Mouse (Mus musculus) ES-Bruce4 (cell line): Measurements from ENCODE around the gene Rnls. TPM values are rescaled to one million over a fixed set of nuclear protein-coding genes. Genes with fewer than 3 reads are reported as not detected.
A peak's percentile ranks its signal among the peaks of the same experiment; 100 is the strongest.

Source experiments
- H3K27ac ChIP-seq: 2 replicates; pipeline ENCODE4 v1.5.1; 2012; ENCODE audit warnings: low read length, inconsistent platforms; ENCODE audit not compliant: insufficient read depth
- H3K27me3 ChIP-seq: 2 replicates; pipeline ENCODE4 v1.6.1; 2012; ENCODE audit warnings: mild to moderate bottlenecking, low read length, inconsistent platforms; ENCODE audit not compliant: control insufficient read depth, poor library complexity, insufficient read depth, severe bottlenecking
- H3K36me3 ChIP-seq: 2 replicates; pipeline ENCODE4 v1.6.1; 2012; ENCODE audit warnings: inconsistent platforms, mild to moderate bottlenecking, low read length, moderate library complexity; ENCODE audit not compliant: control insufficient read depth, poor library complexity, insufficient read depth, severe bottlenecking
- H3K4me1 ChIP-seq: one replicate; pipeline ENCODE4 v1.8.1; 2011; ENCODE audit warnings: low read length; ENCODE audit not compliant: control insufficient read depth, insufficient read depth
- H3K4me3 ChIP-seq: 2 replicates; pipeline ENCODE4 v1.5.1; 2011; ENCODE audit warnings: low read depth, mild to moderate bottlenecking, low read length
- H3K9ac ChIP-seq: 2 replicates; pipeline ENCODE4 v1.6.1; 2012; ENCODE audit warnings: low read depth, mild to moderate bottlenecking, inconsistent platforms; ENCODE audit not compliant: poor library complexity, severe bottlenecking
- H3K9me3 ChIP-seq: replicated peaks from 2 replicates; pipeline ENCODE4 v1.6.1; 2012; ENCODE audit warnings: mild to moderate bottlenecking, low read length, inconsistent platforms; ENCODE audit not compliant: control insufficient read depth, poor library complexity, insufficient read depth, severe bottlenecking
- CTCF ChIP-seq: IDR thresholded peaks from one replicate; pipeline ENCODE4 v1.8.1; 2011; ENCODE audit warnings: low read depth, low read length
- EP300 ChIP-seq: IDR thresholded peaks from 2 replicates; pipeline ENCODE4 v1.6.1; 2011; ENCODE audit warnings: low read depth, low read length; ENCODE audit not compliant: insufficient read depth
- POLR2A ChIP-seq: IDR thresholded peaks from one replicate; pipeline ENCODE4 v1.8.1; 2011; ENCODE audit warnings: low read length; ENCODE audit not compliant: insufficient read depth
- polyA plus RNA-seq: library from polyadenylated mRNA; stranded (reverse); fragments of >200 nt; gene quantifications from 2 replicates; pipeline ENCODE4 v1.2.4, GENCODE M21; 2011; ENCODE audit warnings: low read depth; ENCODE audit not compliant: missing spikeins, insufficient read depth, insufficient read length

Gene Rnls
- polyA plus RNA-seq, 1 experiment = 0.43 TPM

- Histone ChIP-seq H3K27me3 (no peaks in the 10 kb centered on the region), H3K4me1 (no peaks in the 10 kb centered on the region), H3K9ac (no peak overlapping the region), H3K36me3 (no peaks in the 10 kb centered on the region), H3K4me3 (no peak overlapping the region), H3K27ac (no peak overlapping the region), H3K9me3 (no peaks in the 10 kb centered on the region)
- TF ChIP-seq EP300 (no peak), CTCF (no peak), POLR2A (no peak)
Observed at GRCm38 (mm10) chr19:33270231-33270630, 121.9 kb downstream of the Rnls start.

- no peak overlapping the region for H3K9ac ChIP-seq
- H3K27me3 ChIP-seq = no peaks in the 10 kb centered on the region
- H3K4me3 ChIP-seq = no peak overlapping the region
- no peaks in the 10 kb centered on the region for H3K4me1 ChIP-seq
- TF ChIP-seq POLR2A (no peak), CTCF (peak; percentile 93)
- H3K9me3 ChIP-seq = no peaks in the 10 kb centered on the region
- no peak overlapping the region for H3K27ac ChIP-seq
- no peaks in the 10 kb centered on the region for H3K36me3 ChIP-seq
Observed at GRCm38 (mm10) chr19:33268044-33268443, 124.1 kb downstream of the Rnls start.

- no peaks in the 10 kb centered on the region for H3K27me3 ChIP-seq
- no peak overlapping the region for H3K4me3 ChIP-seq
- H3K9ac ChIP-seq = no peak overlapping the region
- no peaks in the 10 kb centered on the region for H3K4me1 ChIP-seq
- no peak overlapping the region for H3K27ac ChIP-seq
- TF ChIP-seq POLR2A = no peak
- TF ChIP-seq CTCF = no peak
- TF ChIP-seq EP300 = no peak
- H3K36me3 ChIP-seq = no peaks in the 10 kb centered on the region
- H3K9me3 ChIP-seq = no peaks in the 10 kb centered on the region
Observed at GRCm38 (mm10) chr19:33265245-33265644, 126.8 kb downstream of the Rnls start.

- H3K36me3 ChIP-seq = no peaks in the 10 kb centered on the region
- H3K27me3 ChIP-seq = no peaks in the 10 kb centered on the region
- no peaks in the 10 kb centered on the region for H3K9me3 ChIP-seq
- no peak overlapping the region for H3K4me3 ChIP-seq
- no peak for TF ChIP-seq EP300
- no peak for TF ChIP-seq CTCF
- TF ChIP-seq POLR2A = no peak
- H3K27ac ChIP-seq = no peak overlapping the region
- H3K9ac ChIP-seq = no peak overlapping the region
- no peaks in the 10 kb centered on the region for H3K4me1 ChIP-seq
Observed at GRCm38 (mm10) chr19:33264224-33264993, 127.7 kb downstream of the Rnls start.

GRCm38 (mm10) chr19:33262421-33262820 is 129.7 kb downstream of the Rnls start:
- H3K4me1 ChIP-seq = no peaks in the 10 kb centered on the region
- H3K36me3 ChIP-seq = no peaks in the 10 kb centered on the region
- no peak overlapping the region for H3K27ac ChIP-seq
- H3K9me3 ChIP-seq = no peaks in the 10 kb centered on the region
- no peak overlapping the region for H3K4me3 ChIP-seq
- H3K9ac ChIP-seq = no peak overlapping the region
- H3K27me3 ChIP-seq = no peaks in the 10 kb centered on the region
- TF ChIP-seq POLR2A = no peak
- TF ChIP-seq EP300 = no peak
- TF ChIP-seq CTCF = no peak

- Histone ChIP-seq H3K9ac (no peak overlapping the region), H3K4me3 (no peak overlapping the region), H3K4me1 (no peaks in the 10 kb centered on the region), H3K27ac (no peak overlapping the region), H3K36me3 (no peaks in the 10 kb centered on the region), H3K9me3 (no peaks in the 10 kb centered on the region), H3K27me3 (no peaks in the 10 kb centered on the region)
- TF ChIP-seq EP300 (no peak), POLR2A (no peak)
Observed at GRCm38 (mm10) chr19:33259164-33259563, 132.9 kb downstream of the Rnls start.
